Mouse (Mus musculus): ENCODE measurements around the gene Desi1.

- no peak for TF ChIP-seq TAL1 (IDR thresholded peaks at IDR 0.05; ENCODE audit: low read length)
- no peak for TF ChIP-seq GATA1 (IDR thresholded peaks at IDR 0.05; ENCODE audit: low read length)
Observed at GRCm38 (mm10) chr15:82017461-82017860, 16.2 kb downstream of the Desi1 start.
